In genomic region chr9:61359741-61360140, GRCm38 (mm10) we compare ENCODE assay signal across 20 mouse cellular contexts.
"Had no signal": no experiment of that assay in that cellular context is flagged by ENCODE, and none has a peak within 500 bp of the region (broad histone marks: within the 10 kb centered on the region; RNA-seq: fewer than 3 reads in every experiment).

No protein-coding gene starts in this region.

- H3K9me3 ChIP-seq: liver, embryonic 15.5 days; lung, embryonic 15.5 days; neural tube, embryonic 13.5 days; neural tube, embryonic 15.5 days; stomach, embryonic 15.5 days had no signal

- DNase-seq: liver, postnatal 0 days; lung, adult 2 months; lung, postnatal 14 days; lung, postnatal 36 days; retina, postnatal 1 day; right cerebral cortex, adult 18-20 months; right cerebral cortex, postnatal 14 days; thymus, adult 2 months; thymus, postnatal 25 days; thymus, postnatal 4 days had no signal

- H3K4me3 ChIP-seq: liver, embryonic 15.5 days; lung, embryonic 15.5 days; midbrain, embryonic 12.5 days; myocyte; neural tube, embryonic 13.5 days; neural tube, embryonic 15.5 days; stomach, embryonic 15.5 days had no signal

- H3K27ac ChIP-seq: liver, embryonic 15.5 days; lung, embryonic 15.5 days; midbrain, embryonic 12.5 days; neural tube, embryonic 15.5 days; stomach, embryonic 15.5 days; stomach, postnatal 0 days had no signal

- H3K4me2 ChIP-seq: liver, embryonic 15.5 days; lung, embryonic 15.5 days; midbrain, embryonic 12.5 days; neural tube, embryonic 13.5 days; neural tube, embryonic 15.5 days; stomach, embryonic 15.5 days had no signal

- H3K9ac ChIP-seq: liver, embryonic 15.5 days; liver, postnatal 0 days; lung, embryonic 15.5 days; midbrain, embryonic 12.5 days; neural tube, embryonic 13.5 days; neural tube, embryonic 15.5 days; stomach, embryonic 15.5 days had no signal

- H3K36me3 ChIP-seq: liver, embryonic 15.5 days; lung, embryonic 15.5 days; midbrain, embryonic 12.5 days; neural tube, embryonic 13.5 days; neural tube, embryonic 15.5 days; stomach, embryonic 15.5 days had no signal

- ATAC-seq: liver, postnatal 0 days; lung, postnatal 0 days; midbrain, embryonic 16.5 days had no signal
